Mouse (Mus musculus) neural tube, embryonic 10.5 days (tissue): ENCODE data around the gene Mtus2.

Source experiments
- DNase-seq: peaks from one replicate; pipeline ENCODE4 v3.0.0-alpha.2; 2017; ENCODE audit warnings: low spot score; ENCODE audit errors: extremely low spot score

The Mtus2 gene

DNA sequence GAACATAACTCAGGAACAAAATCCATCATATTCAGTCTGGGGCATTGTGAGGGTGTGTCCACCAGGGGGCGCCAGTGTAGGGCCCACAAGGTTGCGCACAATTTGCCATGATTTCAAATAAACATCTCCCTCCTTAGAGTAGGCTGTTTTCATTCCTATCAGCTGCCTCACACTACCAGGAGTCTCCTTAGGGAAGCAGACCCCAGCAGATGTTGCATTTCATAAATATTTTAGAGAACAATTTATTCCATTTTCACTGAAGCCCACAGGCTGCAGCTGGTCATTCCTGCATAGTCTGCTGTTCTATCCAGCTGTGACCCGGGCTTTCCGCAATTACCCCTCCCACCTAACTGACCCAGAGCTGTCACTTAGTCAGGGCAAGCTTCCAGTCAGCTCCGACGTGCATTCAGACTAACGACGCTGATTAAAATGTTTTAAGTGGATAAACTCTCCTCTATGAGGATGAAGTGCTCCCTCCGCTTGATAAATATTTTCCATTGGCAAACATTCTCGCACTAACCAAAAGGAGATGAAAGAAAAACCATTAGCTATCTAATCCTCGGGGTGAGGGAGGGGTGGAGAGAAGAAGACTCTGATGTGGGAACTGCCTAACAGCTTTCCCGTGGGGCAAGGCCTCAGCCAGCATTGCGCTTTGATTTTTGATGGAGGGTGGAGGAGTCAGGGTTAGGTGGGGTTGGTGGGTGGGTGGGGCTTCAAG lies 223.6 kb downstream of the Mtus2 start:
- DNase-seq: peak; percentile 42

DNA sequence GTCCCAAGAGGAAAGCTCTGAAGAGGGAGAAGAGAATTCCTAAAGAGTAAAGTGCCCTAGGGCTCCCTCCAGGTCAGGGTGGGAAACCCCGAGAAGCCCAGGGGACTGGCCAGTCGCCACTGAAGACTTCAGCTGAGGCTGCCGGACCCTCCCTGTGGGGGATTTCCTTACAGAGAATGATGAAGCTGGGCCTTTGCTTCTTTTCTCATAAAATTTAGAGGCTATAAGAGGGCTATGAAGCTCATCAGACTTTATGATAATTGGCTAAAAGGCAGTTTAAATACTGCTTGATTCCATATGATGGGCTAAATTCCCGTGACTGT lies 224.1 kb downstream of the Mtus2 start:
- no peak for DNase-seq

DNA sequence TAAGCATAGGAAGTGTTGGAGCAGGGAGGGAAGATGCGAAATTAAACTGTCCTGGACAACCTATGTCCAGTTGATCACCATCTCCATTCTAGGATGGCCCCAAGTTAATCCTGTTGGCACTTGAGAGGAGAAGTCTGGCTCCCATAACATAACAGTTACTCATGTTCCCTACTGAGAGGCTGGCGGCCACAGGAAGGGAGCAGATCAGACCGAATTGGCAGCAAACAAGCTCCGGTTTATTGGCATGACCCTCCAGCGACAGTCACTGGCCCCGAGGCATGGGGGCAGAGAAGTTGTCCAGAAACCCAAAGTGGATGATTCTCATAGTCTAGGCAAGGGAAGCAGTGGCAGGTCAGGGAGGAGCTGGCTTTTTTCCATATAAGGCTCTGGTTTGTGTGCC lies 224.8 kb downstream of the Mtus2 start:
- DNase-seq: no peak

DNA sequence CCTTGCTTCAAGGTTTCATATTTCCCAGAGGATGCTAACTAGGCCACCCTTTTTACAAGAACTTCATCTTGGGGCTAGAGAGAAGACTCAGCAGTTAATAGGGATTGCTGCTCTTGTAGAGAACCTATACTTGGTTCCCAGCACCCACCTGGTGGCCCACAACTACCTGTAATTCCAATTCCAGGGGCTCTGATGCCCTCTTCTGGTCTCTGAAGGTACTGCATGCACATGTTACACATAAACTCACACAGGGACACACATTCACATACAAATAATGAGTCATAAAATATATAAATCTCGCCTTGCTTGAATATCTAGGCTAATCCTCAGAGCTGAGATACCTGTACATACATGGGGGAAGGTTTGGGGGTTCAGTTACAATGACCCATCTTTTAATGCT lies 228.8 kb downstream of the Mtus2 start:
- no peak for DNase-seq

DNA sequence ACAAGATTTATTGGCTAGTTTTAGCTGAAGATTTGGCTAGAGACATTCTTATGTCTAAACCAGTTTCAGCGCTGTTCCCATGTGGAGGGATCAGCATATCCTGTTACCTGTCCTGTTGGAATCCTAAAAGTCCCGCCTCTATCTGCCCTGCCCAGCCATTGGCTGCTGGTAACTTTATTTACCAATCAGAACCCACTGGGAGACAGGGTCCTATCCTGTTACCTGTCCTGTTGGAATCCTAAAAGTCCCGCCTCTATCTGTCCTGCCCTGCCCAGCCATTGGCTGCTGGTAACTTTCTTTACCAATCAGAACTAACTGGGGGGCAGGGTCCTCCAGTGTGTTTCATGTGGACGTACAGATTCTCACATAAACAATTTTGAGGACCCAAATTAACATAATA lies 234.3 kb downstream of the Mtus2 start:
- no peak for DNase-seq

DNA sequence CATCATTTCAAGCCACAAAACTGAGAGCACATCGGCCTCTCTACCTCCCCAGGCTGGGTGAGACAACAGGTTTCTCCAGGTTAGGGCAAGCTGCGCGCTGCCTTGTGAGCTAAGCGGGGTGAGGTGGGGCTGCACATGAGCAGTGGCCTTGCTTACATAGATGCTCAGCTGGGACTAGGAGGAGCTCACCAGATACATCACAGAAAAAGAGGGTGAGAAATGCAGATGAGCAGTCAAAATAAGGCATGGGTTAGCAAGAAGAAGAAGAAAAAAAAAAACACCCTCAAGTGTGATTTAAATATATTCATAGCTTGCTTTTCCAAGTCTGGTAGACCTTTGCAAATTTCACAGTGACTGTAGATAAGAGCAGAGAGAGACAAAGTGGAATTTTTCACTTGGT lies 254.7 kb downstream of the Mtus2 start:
- DNase-seq: no peak

DNA sequence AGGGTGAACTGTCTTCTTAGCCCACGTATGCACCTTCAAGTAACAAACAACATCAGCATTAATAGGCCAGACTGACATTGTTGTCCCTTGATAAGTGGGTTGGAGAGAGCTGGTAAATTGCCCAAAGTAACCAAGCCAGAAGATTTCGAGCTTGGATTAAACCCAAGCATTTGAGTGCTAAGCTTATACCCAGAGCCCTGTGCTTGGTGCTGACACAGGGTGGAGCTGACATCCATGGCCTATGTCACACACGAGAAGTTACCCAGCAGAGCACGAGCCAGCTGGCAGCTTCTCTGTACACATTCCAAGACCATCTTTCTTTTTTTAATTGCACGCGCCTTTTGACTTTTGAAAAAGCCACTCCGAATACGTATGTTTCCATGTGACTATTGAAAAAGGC lies 259.7 kb downstream of the Mtus2 start:
- DNase-seq: no peak

DNA sequence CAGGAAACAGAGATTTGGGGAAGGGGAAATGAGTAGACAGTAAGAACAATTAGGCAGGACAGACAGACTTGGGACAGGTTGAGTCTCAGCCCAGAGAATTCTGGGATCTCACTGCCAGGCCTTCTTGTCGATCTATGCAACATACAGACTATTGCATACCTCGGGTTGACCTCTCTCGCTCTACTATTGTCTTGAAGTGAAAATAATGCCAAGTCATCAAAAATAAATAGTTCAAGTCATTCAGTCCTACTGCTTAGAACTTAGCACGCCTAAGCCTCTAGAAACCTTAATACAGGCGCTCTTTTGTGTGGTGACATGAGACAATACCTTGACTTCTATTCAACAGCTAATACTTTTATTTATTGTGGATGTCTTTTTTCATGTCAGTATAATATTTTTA lies 265.8 kb downstream of the Mtus2 start:
- no peak for DNase-seq

DNA sequence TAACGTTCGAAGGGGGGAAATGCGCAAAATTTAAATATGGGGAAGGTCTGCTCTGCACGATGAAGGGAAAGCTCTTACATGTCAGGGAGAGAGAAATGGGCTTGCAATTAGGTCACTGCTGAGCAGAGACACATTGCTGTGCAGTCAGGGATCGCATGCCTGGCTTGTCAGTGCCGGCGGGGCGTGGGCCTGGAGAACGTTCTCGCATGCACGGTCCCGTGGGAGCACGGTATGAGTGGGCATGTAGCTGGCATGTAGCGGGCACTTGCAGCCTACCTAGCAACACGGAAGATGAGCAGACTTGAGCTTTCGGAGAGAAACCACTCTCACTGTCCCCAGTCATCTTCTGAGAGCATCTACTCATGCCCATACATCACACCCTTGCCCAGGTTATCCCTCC lies 266.9 kb downstream of the Mtus2 start:
- no peak for DNase-seq

DNA sequence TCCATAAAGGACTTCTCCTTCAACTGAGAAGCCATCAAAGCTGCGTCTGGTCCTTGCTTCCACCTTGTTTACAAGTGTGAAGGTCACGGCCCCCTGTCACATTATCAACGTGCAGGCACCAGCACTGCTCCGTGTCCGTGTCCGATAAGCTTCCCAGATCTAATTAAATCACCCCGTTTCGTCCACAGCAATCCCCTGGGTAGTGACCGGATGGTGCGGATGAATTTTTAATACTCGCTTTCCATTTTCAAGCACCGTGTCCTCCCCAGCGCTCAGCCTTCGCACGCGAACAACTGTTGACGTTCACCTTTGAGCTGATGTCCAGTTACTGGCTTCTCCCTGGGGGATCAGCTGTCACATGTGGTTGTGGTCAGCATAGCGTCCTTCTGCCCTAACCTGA lies 276.6 kb downstream of the Mtus2 start:
- DNase-seq: no peak

DNA sequence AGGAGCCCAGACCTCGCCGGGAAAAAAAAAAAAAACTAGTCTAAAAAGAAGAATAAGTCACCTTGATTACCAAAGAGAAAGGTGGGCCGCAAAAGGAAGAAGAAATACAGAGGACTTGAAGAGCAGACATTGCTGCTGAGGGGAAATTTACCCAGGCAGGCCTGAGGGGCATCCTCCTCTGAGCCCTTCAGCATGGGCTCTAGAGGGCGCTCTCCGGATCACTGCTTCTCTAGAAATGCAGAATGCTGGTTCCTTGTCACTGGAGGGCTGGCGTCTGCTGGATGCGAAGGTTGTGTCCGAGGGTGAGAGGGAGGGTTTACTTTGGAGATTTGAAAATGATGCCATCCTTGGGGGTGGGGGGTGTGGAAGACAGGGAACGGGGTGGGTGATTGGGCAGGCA lies 279.5 kb downstream of the Mtus2 start:
- no peak for DNase-seq

DNA sequence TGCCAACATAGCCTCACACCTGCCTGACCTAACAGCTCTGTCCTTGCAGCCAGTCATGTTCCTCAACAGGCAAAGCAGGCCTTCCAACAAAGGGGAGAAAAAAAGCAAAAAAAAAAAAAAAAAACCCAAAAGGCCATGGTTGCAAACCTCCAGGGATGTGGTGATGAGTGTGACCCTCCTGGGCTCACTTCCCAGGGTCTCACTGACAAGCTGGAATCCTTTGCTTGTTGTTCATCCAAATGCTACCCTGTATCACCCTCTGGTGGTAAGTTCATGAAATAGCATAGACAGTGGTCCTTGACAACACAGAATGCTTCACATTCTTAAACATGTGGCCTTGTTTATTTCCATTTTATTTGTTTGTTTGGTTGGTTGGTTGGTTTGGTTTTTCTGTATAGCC lies 281.9 kb downstream of the Mtus2 start:
- no peak for DNase-seq

DNA sequence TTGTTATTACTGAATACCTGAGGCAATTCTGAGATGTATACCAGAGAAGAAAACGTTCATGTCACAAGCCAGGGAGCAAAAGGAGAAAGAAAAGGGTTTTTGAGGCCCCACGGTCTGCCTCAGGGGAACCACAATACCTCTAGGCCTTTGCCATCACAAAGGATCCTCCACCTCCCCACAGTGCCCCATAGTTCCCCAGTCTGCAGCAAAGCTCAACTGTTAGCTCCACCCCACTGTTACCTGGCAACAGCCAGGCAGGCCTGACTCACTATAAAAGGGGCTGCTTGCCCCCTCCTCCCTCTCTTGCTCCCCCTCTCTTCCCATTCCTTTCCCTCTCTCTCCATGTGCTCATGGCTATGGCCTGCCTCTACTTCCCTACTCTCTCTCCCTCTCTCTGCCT lies 282.6 kb downstream of the Mtus2 start:
- no peak for DNase-seq

DNA sequence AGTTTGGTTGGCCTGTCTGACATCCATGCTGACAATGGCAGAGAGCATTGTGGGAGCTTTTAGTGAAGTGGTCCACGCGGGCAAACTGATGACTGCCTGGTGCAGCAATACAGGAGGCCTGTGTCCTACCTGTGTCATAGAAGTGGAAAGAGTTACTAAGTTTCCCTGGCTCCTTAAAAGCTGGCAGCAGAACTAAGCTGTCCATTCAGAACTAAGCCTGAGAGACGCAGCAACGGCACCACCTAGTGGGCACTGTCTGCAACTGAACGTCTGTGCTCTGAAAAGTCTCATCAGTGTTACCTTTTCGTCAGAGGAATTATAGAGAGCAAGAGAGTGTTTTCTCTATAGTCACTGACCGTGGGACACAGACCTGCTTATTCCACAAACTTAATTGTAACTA lies 284.8 kb downstream of the Mtus2 start:
- peak; percentile 74 for DNase-seq

DNA sequence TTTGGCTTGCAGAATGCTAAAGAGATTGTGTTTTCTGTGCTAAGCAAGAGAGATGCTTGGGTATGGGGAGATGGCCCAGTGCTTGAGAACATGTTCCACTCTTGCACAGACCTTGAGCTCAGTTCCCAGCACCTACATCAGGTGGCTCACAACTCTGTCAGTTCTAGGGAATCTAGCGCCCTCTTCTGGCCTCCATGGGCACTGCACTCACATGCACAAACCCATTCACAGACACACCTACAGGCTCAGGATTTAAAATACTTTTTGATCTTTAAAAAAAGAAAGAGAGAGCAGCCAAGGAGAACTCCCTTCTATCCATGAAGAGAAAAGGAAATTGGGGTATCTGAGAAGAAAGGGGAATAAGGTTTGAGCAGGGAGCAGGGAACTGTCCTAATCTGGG lies 287.4 kb downstream of the Mtus2 start:
- DNase-seq: no peak

DNA sequence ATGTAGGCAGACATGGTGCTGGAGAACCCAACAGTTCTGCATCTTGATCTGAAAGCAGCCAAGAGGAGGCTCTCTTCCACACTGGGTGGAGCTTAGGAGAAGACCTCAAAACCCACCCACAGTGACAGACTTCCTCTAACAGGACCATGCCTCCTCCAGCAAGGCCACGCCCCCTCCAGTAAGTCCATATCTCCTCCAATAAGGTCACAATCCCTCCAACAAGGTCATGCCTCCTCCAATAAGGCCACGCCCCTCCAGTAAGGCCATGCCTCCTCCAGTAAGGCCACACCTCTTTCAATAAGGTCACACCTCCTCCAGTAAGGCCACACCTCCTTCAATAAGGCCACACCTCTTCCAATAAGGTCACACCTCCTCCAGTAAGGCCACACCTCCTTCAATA lies 288.3 kb downstream of the Mtus2 start:
- no peak for DNase-seq

DNA sequence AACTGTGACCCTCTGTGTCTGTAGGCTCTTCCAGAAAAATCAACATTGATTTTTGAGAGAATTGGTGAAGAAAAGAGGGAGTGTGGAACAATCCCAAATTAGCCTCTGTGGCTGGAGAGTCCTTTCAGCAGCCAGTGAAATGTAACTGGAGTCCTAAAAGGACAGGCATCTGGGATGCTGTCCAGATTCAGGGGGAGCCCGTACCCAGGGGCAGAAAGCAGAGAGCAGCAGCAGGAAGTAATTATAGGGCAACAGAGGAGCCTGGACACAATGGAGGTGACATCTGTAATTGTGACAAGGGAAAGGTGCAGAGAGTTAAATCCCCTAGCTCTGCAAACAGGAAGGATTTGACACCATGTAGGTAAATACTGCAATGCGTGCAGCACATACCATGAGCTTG lies 291.1 kb downstream of the Mtus2 start:
- DNase-seq: no peak

DNA sequence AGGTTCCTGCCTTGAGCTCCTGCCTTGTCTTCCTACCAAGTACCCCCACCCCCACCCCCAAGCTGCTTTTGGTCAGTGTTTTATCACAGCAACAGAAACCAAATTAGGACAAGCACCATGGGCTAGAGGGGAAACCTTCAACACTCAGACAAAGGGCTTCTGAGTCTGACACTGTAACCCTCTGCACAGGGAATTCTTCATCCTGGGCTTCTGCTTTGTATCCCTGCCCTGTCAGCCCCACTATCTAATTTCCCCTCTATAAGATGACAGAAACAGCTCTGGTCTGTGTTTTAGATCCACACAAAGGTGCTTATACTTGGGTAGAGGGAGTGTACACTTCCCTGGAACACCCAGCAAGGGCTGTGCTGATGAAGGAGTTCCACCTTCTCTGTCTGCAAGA lies 294.7 kb downstream of the Mtus2 start:
- no peak for DNase-seq

DNA sequence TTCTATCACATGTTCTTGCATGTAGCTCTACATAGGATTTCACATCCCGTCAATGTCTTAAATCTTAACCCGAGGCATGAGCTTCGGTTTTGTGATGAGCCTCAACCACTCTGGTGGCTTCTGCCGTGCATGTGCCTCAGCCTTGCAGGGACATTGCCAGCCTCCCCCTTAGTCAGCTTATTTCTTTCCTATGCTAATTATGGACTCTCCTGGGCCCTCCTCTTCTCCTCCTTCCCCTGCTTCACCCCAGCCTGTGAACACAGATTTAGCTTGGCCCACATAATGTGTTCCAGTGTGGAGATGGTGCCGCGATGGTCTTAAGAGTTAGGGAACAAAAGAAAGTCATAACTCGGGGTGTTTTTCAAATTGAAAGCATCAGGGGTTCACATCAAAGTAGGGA lies 304.9 kb downstream of the Mtus2 start:
- no peak for DNase-seq

DNA sequence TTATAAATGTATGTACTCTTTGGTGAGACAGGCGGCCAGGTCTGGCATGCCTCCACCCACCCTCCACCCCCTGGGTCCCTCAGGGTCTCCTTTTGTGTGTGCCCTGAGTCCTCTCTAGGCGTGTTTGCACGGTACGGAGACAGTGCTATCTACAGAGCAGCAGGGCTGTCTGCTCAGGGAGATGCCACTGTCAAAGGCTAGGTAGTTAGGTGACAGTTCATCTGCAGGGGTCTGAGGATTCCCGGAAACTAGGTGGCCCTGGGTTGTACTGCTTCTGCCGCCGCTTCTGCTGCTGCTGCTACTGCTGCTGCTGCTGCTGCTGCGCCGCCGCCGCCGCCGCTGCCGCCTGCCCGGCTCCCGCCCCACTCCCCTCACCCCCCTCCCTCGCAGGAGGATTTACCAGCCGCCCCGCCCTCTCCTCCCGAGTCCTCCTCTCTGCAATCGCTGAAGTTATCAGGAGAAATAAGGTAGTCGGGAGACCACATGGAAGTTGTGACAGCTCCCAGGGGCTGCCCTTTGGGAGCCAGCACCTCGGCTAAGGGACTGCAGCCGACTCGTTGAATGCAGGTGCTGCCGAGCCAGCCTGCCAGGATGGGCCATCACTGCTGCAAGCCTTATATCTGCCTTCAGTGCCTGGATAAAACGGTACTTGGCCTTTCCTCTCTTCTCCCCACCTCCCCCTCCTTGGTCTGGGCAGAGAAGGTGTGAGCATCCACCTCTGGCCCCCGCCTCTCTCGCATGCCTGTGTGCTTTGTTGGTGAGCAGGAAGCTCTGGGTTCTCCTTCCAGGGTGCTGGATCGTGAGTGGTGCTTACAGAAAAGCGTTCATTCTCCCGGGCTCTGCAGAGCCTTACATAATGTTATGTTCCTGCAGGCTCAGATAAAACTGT lies 307.9 kb downstream of the Mtus2 start:
- peak; percentile 62 for DNase-seq

DNA sequence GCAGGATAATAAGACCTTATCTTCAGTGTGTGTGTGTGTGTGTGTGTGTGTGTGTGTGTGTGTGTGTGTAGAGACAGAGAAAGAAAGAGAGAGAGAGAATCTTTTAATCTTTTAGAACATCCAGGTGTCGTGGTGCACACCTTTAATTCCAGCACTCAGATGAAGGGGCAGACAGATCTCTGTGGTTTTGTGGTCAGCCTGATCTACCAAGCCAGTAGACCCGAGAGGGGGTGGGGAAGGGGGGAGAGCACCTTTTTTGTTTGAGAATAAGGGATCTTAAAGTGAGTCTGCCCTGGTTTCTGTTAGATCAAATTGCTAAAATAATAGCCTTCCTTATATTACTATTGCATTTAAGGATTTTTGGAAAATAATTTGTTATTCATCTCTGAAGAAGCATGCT lies 309.7 kb downstream of the Mtus2 start:
- DNase-seq: no peak

DNA sequence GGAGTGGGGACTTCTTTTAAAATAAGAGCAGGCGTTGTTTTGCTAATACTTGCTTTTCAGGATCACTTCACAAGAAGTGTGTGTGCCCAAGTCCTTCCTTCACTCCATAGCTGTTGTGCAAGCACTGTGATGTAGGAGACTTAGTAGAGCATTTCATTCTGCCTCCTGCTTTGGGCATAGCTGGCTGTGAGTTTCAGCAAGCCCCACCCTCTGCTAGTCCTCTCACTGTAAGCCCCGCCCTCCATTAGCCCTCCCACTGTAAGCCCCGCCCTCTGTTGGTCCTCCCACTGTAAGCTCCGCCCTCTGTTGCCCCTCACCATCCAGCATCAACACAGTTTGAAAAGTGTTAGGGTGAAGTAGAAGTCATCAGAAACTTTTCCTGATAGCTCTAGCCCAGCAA lies 310.3 kb downstream of the Mtus2 start:
- no peak for DNase-seq

DNA sequence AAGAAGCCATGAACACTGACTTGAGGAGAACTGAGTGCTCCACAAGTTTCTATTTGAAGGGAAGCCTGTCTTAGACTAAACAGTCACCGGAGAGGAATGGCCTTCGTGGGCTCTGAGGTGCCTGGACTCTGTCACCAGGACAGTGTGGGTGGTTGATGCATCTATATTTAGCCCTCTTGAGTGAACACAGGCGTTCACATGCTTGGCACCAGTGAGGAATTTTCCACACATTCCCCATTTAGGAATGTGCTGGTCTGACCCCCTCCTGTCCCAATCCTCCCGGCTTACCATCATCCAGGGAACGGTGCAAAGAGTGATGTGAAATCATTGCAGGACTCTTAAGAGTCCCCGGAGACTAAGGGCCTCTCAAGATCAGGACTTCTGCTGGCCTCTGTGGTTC lies 314.9 kb downstream of the Mtus2 start:
- no peak for DNase-seq
